Mouse (Mus musculus) Patski (cell line): ENCODE measurements at regions not wholly inside any gene's neighbourhood (a gene's known extent, or its start where the extent isn't known, plus 50 kb on each side); places are given as distances from the start of the nearest gene placed in this dataset.
A peak's percentile ranks its signal among the peaks of the same experiment; 100 is the strongest.

Source experiments
- ATAC-seq: fragments of 100-300 bp; one replicate; pipeline ENCODE4 v1.8.0; 2021
- CTCF ChIA-PET: fragments of 350-600 bp; sonication (Branson Sonifier 250); formaldehyde crosslinking; loops from one replicate; lab custom pipeline; 2022; ENCODE audit warnings: inconsistent platforms; lab: Charles Lee
- POLR2A ChIA-PET: fragments of 350-600 bp; sonication (Branson Sonifier 250); formaldehyde crosslinking; loops from one replicate; lab custom pipeline; 2022; ENCODE audit warnings: antibody characterized with exemption, inconsistent platforms; lab: Charles Lee
- DNase-seq: peaks from one replicate; pipeline ENCODE4 v3.0.0-alpha.2; 2011; ENCODE audit warnings: low read depth, low spot score
- H3K27me3 ChIP-seq: fragments of 371-371 bp; one replicate; pipeline ENCODE4 v1.5.1; 2021
- CTCF ChIP-seq: fragments of 100-300 bp; IDR thresholded peaks from one replicate; pipeline ENCODE4 v1.5.1; 2021
- in situ Hi-C: fragments of 300-500 bp; cut with MboI; formaldehyde crosslinking; loops from 3 replicates; pipeline ENCODE4 v1.11.1; 2018; ENCODE audit warnings: low pct_unique_long_range_greater_than_20kb, mixed read lengths

DNA sequence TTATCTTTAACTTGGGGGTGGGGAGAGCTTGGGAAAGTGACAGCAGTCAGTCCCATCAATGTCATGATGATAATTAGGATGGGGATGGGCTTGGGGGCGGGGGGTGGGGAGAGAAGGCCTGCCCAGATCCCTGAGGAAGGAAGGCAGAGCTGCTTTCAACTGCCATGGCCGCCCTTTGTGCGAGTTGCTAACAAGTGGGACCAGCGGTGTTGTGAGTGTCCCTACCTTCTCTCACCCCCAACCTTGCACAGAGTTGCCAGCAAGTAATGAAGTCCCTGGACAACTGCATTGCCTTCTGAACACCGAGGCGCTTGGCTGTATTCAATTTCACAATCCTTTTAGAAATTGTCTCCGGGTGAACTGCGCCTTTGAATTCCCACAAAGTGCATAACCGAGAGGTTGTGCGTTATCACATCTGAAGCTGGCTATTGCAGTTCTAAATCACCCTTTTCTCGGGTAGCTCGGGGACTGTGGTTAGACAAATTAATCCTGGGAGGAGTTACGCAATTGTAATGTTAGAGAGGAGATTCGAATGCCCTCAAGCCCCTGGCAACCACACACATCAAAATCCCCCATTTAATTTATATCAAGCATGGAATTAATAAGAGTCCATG is 257.9 kb upstream of the Daam1 start:
- in situ Hi-C loops: no loop called here
- TF ChIP-seq CTCF: no peak
- DNase-seq: no peak
- no peaks in the 10 kb centered on the region for H3K27me3 ChIP-seq
- CTCF ChIA-PET: no interaction called here
- POLR2A ChIA-PET: no interaction called here
- ATAC-seq: no peak

DNA sequence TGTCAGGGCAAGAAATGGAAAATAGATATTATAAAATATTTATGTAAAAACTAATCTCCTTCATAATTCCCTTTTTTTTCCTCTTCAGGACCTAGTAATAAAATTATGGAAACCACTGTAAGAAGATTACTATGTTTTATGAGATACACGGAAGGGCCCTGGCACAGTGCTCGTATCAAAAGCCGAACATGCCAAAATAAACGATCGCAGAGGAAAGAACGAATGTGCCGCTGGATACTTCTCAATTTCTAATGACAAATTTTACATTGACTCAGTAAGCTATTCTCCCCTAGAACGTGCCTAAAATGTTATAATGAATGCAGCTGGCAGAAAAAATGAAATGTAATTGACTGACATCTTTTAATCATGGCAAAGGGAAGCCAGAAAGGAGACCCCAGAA is 257.4 kb upstream of the Daam1 start:
- POLR2A ChIA-PET: no interaction called here
- in situ Hi-C loops: no loop called here
- CTCF ChIA-PET: interaction anchor here (1.1 kb wide), 1 partner anchor 9 kb away, joined by 3 read pairs; no protein-coding TSS in a partner anchor
- DNase-seq (no peak), ATAC-seq (no peak)
- no peak for TF ChIP-seq CTCF
- no peaks in the 10 kb centered on the region for H3K27me3 ChIP-seq

- ATAC-seq: no peak
- DNase-seq: no peak
- CTCF ChIA-PET: interaction anchor here (1.1 kb wide), 1 partner anchor 10 kb away, joined by 3 read pairs; no protein-coding TSS in a partner anchor
- in situ Hi-C loops: no loop called here
- POLR2A ChIA-PET: no interaction called here
- TF ChIP-seq CTCF: no peak
- H3K27me3 ChIP-seq: no peaks in the 10 kb centered on the region
Measured at GRCm38 (mm10) chr12:71574685-71575084, 256.2 kb upstream of the Daam1 start.

DNA sequence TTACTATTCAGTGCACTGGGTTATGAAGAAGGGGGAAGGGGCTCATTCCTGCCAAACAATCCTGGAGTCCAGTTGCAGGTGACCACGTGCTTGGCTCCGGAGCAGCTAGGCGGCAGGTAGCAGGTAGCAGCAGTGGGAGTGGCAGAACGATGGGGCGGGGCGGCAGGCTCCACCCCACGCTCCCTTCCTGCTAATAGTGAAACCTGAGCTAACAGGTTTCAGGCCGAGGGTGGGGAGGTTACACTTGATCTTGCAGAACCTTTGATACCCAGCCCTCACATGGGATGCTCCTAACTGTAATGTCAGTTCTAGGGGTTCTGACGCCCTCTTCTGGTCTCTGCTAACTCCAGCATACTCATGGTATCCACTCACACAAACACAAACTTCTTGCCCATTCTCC is 253.5 kb upstream of the Daam1 start:
- DNase-seq: no peak
- peak; percentile 16 for TF ChIP-seq CTCF
- ChIA-PET CTCF (no interaction called here), POLR2A (no interaction called here)
- ATAC-seq: no peak
- H3K27me3 ChIP-seq: no peaks in the 10 kb centered on the region
- in situ Hi-C loops: no loop called here

- H3K27me3 ChIP-seq: no peaks in the 10 kb centered on the region
- TF ChIP-seq CTCF: no peak
- in situ Hi-C loops: no loop called here
- CTCF ChIA-PET: no interaction called here
- POLR2A ChIA-PET: interaction anchor here (0.6 kb wide), 1 partner anchor 574 kb away, joined by 4 read pairs; no protein-coding TSS in a partner anchor
- DNase-seq (no peak), ATAC-seq (no peak)
Measured at GRCm38 (mm10) chr12:71578006-71578405, 252.9 kb upstream of the Daam1 start.

- H3K27me3 ChIP-seq: no peaks in the 10 kb centered on the region
- ATAC-seq (no peak), DNase-seq (no peak)
- in situ Hi-C loops: no loop called here
- ChIA-PET CTCF (interaction anchor here (1.2 kb wide), 1 partner anchor 28 kb away, joined by 3 read pairs; no protein-coding TSS in a partner anchor), POLR2A (interaction anchor here (1.0 kb wide), 1 partner anchor 16 kb away, joined by 3 read pairs; no protein-coding TSS in a partner anchor)
- TF ChIP-seq CTCF: no peak
Measured at GRCm38 (mm10) chr12:71578912-71579311, 252.0 kb upstream of the Daam1 start.

DNA sequence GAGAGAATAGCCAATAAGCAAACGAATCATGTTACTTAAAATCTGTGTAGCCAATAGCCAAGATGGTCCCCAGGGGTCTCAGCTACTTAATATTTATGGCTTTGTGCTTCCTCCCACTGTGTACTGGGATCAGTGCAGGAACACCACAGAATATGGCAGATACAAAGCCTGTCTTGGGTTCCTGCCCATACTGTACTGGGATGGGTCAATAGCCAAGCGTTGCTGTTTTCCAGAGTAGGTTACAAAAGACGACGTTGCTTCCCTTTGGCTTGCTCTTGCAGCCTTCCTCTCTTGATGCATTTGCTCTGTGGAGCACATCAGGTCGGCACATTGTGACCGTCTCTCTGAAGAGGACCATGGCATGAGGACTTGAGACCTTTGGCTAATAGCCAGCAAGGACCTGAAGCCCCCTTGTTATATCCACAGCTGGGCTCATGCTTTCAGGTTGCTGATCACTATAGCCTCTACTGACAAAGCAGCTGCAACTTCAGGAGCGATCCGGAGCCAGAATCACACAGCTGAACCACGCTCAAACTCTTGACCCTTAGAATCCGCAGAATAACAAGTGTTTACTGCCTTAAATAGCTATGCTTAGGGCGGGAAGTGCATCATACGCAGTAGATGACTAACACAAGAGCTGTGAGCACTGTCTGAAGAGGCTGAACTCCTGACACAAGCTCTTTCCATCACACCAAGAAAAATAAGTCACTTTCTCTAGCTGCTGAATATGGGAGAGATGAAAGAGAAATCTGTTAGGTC is 250.2 kb upstream of the Daam1 start:
- ATAC-seq (no peak), DNase-seq (no peak)
- TF ChIP-seq CTCF: no peak
- in situ Hi-C loops: no loop called here
- H3K27me3 ChIP-seq: no peaks in the 10 kb centered on the region
- CTCF ChIA-PET: interaction anchor here (1.3 kb wide), 1 partner anchor 19 kb away, joined by 3 read pairs; no protein-coding TSS in a partner anchor
- POLR2A ChIA-PET: no interaction called here

DNA sequence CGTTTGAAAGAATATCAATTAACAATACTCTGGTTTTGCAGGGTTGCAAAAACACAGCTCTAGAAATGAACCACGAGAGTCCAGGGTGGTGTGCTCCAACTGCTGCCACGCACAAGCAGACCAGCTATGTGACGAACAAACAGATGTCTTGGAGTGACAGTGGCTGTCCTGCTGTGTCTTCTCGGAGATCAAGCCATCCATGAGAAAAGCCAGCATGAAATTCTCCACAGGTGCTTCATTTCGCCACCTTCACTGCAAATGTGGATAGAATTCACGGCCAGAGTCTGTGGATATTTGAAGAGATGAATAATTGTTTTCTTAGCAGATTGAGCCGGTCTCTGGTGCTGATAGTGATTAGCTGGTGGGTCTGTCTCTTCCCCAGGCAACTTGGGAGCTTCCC is 246.3 kb upstream of the Daam1 start:
- no peak for TF ChIP-seq CTCF
- POLR2A ChIA-PET: interaction anchor here (0.6 kb wide), 1 partner anchor 16 kb away, joined by 4 read pairs; no protein-coding TSS in a partner anchor
- CTCF ChIA-PET: no interaction called here
- DNase-seq (no peak), ATAC-seq (no peak)
- no peaks in the 10 kb centered on the region for H3K27me3 ChIP-seq
- in situ Hi-C loops: no loop called here

DNA sequence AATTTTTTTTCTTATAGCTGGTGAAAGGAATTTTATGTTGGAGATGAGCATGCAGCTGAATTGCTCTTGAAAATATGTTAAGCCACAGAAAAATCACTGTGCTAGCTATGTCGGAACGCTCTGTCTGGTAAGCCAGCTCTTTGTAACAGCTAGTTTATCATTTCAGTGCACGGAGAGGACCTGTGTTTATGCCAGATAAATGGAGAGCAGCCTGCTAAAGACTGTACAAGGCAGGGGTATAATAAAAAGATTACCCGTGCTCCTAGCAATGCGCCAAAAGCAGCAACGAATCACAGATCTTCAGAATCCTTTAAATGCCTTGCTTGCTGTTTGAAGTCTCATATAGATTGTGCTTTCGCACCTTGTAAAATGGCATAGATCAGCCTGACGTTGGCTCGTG is 232.2 kb upstream of the Daam1 start:
- DNase-seq: no peak
- no peaks in the 10 kb centered on the region for H3K27me3 ChIP-seq
- ChIA-PET CTCF (no interaction called here), POLR2A (no interaction called here)
- no peak for ATAC-seq
- TF ChIP-seq CTCF: no peak
- in situ Hi-C loops: no loop called here

DNA sequence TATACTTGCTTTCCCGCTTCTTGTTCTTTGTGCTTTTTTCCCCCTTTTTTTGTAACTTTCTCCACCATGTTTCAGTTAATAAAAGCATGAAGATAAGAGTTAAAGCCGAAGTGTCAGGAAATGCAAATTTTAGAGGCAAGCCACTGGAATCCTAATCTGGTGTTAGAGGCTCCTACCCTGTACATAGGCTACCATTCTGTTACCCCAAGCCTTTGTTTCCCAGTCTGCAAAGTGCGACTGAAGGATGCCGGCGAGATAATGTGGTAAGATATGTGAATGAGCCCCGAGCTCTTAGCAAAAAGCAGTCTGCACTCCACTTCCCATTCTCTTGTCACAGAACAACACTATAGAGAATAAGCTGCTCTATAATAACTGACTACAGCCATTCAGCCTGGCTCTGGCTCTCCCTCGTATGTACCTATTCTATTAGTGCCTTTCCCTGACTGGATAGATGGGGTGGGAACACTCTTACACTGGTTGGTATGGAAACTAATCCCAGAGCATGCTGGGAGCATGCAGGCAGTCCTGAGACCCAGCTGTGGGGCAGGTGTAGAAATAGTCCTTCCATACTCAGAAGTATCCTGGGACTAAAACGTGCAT is 229.7 kb upstream of the Daam1 start:
- ATAC-seq: no peak
- in situ Hi-C loops: no loop called here
- DNase-seq: no peak
- CTCF ChIA-PET: no interaction called here
- TF ChIP-seq CTCF: no peak
- POLR2A ChIA-PET: interaction anchor here (0.6 kb wide), 1 partner anchor 17 kb away, joined by 4 read pairs; no protein-coding TSS in a partner anchor
- no peaks in the 10 kb centered on the region for H3K27me3 ChIP-seq

DNA sequence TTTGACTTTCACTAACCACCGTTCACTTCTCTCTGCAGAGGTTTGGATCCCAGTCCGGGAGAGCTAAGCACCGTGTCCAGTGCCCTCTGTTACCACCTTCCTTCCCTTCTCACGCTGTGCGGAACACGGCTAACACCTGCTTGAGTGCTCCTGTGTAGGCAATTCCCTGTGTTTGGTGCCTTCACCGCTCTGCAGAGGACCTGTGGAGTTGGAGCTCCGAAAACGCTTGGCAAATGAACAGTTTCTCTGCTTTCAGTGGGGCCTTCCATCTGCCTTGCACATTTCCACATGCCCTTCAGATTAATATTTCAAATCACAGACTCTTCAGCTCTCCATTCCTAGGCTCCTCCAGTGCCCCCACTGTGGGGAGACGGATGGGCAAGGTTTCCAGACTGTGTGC is 227.7 kb upstream of the Daam1 start:
- in situ Hi-C loops: no loop called here
- ChIA-PET POLR2A (no interaction called here), CTCF (no interaction called here)
- no peak for TF ChIP-seq CTCF
- ATAC-seq (no peak), DNase-seq (no peak)
- no peaks in the 10 kb centered on the region for H3K27me3 ChIP-seq
